Mouse (Mus musculus): Measurements from ENCODE around the gene Gm9049. TPM values are rescaled to one million over a fixed set of nuclear protein-coding genes. Genes with fewer than 3 reads are reported as not detected.
"Not testable (repeated sequence)": the region's sequence is repeated elsewhere in the genome, so short reads cannot be mapped to it uniquely, and the experiment has no call there.

The Gm9049 gene
- polyA plus RNA-seq, 1 experiment = 0.07 TPM

- Histone ChIP-seq H3K27ac (ENCODE audit: insufficient read depth, low read length) (no peak overlapping the region), H3K4me3 (replicated peaks; ENCODE audit: insufficient read depth, low read depth, low read length) (no peak overlapping the region), H3K4me1 (ENCODE audit: control insufficient read depth, insufficient read depth, low read length) (no peaks in the 10 kb centered on the region), H3K27me3 (ENCODE audit: control insufficient read depth, insufficient read depth, low read length) (no peaks in the 10 kb centered on the region)
- DNase-seq = no peak
- TF ChIP-seq POLR2A (IDR thresholded peaks at IDR 0.05; ENCODE audit: borderline replicate concordance, insufficient read depth, low read length) (no peak), CTCF (IDR thresholded peaks at IDR 0.05; ENCODE audit: borderline replicate concordance, insufficient read depth, low read depth, low read length) (no peak)
- 76% methylated on average over 8 of the region's 8 CpGs for WGBS
These were observed 34.9 kb downstream of the Gm9049 start for GRCm38 (mm10) chr10:118319024-118319423.

DNA sequence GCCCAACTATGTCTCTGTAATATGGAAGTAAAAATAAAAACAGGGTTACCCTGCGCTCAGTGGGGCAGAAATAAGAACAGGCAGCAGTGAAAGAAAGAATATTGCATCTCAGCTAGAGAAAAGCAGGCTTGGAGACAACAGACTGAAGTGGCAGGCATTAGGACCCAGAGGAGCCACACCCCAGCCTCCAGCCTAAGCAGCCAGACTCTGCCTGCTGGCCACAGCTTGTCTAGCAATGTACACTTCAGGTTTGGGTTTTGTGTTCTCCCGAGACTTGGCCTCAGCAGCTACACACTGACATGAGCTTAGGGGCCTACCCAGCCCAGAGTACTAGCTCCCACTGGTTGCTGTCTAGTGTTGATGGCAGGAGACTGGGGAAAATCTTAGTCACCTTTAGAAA lies 51.8 kb downstream of the Gm9049 start:
- not testable (repeated sequence) for H3K4me1 ChIP-seq (ENCODE audit: control insufficient read depth, insufficient read depth, low read length); H3K4me3 ChIP-seq (replicated peaks; ENCODE audit: insufficient read depth, low read depth, low read length); H3K27ac ChIP-seq (ENCODE audit: insufficient read depth, low read length); DNase-seq; H3K27me3 ChIP-seq (ENCODE audit: control insufficient read depth, insufficient read depth, low read length)
- WGBS = 44% methylated on average over 2 of the region's 2 CpGs

Other genes with a start within 250 kb of the Gm9049 start
- gene Mdm1, start 212.3 kb downstream of the Gm9049 start, polyA plus RNA-seq (2012; rRNA removed) = 15.5 and 16.2 TPM in 2 replicates
- 5.7 and 6.2 TPM in 2 replicates for gene Il22, start 149.2 kb downstream of the Gm9049 start, polyA plus RNA-seq (2012; rRNA removed)
- 0.03 TPM in 1 of 2 replicates, not detected in the other for gene Gm32717, start 113.3 kb downstream of the Gm9049 start, polyA plus RNA-seq (2012; rRNA removed)
- gene Gm32802, start 95.4 kb downstream of the Gm9049 start, polyA plus RNA-seq (2012; rRNA removed) = 0.03 TPM in 1 of 2 replicates, not detected in the other
- 39.4 and 42.9 TPM in 2 replicates for gene Iltifb, start 59.1 kb downstream of the Gm9049 start, polyA plus RNA-seq (2012; rRNA removed)
- not detected in 2 replicates for gene Gm9040, start 27.1 kb downstream of the Gm9049 start, polyA plus RNA-seq (2012; rRNA removed)
- gene Gm9044, start 21.7 kb downstream of the Gm9049 start, polyA plus RNA-seq (2012; rRNA removed) = not detected in 2 replicates
- gene Gm9045, start 16.3 kb downstream of the Gm9049 start, polyA plus RNA-seq (2012; rRNA removed) = 0.05 and 0.07 TPM in 2 replicates
- not detected in 2 replicates for gene Gm9046, start 10.8 kb downstream of the Gm9049 start, polyA plus RNA-seq (2012; rRNA removed)
- gene Gm9048, start 5.4 kb downstream of the Gm9049 start, polyA plus RNA-seq (2012; rRNA removed) = not detected in 2 replicates
- gene Ifng, start 86.9 kb upstream of the Gm9049 start, polyA plus RNA-seq (2012; rRNA removed) = not detected in 2 replicates